Mouse (Mus musculus): ENCODE measurements around the gene Nfia. TPM values are rescaled to one million over a fixed set of nuclear protein-coding genes. Genes with fewer than 3 reads are reported as not detected.

The Nfia gene
- polyA plus RNA-seq, 1 experiment from 2014 or later = 37.2 TPM

DNA sequence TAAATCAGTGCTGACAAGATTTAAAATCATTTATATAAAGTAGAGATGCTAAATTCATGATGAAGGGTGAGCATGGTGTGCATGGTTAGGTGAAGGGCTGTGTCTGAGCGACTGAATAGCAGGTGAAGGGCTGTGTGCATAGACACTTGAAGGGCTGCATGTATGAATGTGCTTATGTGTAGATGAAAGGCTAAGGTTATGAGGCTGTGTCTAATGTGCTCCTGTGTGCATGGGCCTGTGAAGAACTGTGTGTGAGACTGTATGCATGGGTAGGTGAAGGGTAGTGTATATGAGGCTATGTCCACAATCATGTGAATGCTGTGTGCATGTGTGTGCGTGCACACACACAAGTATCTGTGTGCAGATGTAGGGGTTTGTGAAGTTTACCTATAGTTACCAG, 34.4 kb downstream of the Nfia start:
- DNase-seq (no peak), ATAC-seq (ENCODE audit: low FRiP score, low TSS enrichment) (no peak)
- Histone ChIP-seq H3K4me2 (ENCODE audit: low read length) (no peak overlapping the region), H3K9me3 (ENCODE audit: control insufficient read depth, low read length) (no peaks in the 10 kb centered on the region), H3K27me3 (ENCODE audit: control insufficient read depth, insufficient read depth, low read length) (no peaks in the 10 kb centered on the region), H3K27ac (replicated peaks; ENCODE audit: low read depth, low read length) (no peak overlapping the region), H3K9ac (replicated peaks; ENCODE audit: low read length) (no peak overlapping the region), H3K36me3 (ENCODE audit: control insufficient read depth, insufficient read depth, low read length) (no peaks in the 10 kb centered on the region), H3K4me3 (replicated peaks; ENCODE audit: low read depth, low read length) (no peak overlapping the region), H3K4me1 (ENCODE audit: control insufficient read depth, insufficient read depth, low read length) (peaks cover 7% of the 10 kb centered on the region; the same call in 1 of the 2 replicates)
- WGBS = 78% methylated on average over 2 of the region's 2 CpGs

DNA sequence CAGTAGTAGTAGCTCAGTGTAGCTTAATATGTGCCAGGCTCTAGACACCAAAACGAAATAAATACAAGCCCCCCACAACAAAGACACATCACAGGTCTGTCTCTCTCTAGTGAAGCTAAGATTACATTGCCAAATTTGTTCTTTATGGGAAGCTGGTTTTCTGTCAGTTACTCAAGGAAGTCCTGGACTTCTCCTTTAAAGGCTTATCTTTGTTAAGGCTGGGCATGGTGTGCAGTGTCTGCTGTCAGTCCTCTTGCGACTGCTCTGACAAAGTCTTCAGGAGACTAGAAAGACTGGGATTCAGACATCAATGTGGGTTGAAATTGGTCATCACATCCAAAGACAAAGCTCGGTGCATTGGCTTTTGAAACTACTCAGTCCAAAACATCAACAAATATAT, 36.4 kb downstream of the Nfia start:
- no peak for ATAC-seq (ENCODE audit: low FRiP score, low TSS enrichment)
- no peak overlapping the region for H3K4me3 ChIP-seq (replicated peaks; ENCODE audit: low read depth, low read length)
- H3K27me3 ChIP-seq (ENCODE audit: control insufficient read depth, insufficient read depth, low read length) = no peaks in the 10 kb centered on the region

DNA sequence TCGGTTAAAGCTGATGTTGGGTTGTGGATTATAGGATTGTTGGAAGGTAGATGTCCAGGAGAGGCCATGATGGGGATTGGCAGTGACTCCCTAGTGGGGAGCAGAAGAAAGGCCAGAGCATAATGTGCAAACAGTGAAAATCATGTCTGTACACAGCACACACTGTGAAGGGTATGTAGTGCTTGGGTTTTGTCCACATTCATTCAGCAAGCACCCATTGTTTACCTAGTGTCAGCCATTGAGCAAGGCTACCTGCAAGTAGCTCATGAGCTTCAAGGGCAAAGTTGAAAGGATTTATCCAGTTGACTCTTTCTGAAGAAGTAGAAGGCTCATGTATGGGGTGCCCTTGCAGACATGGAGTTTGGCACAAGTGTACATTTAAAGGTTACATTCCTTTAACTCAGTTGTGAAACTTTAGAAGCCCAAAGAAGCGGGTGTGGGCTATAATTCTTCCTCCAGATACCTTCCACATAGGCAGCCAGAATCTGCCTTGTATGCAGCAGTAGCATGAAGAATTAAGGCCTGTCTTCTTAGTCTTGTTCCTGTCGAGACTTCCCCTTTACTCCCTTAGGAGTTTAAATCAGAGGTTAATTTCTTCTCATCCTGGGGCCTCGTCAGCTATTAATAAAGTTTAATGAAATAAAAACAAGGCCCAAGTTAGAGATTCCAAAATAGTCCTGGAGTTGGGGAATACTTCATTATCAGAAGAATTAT, 37.2 kb downstream of the Nfia start:
- Histone ChIP-seq H3K27ac (replicated peaks; ENCODE audit: low read depth, low read length) (no peak overlapping the region), H3K9me3 (ENCODE audit: control insufficient read depth, low read length) (no peaks in the 10 kb centered on the region)
- WGBS = 81% methylated on average over 4 of the region's 4 CpGs

More for the DNA sequence above, 36.4 kb downstream of the Nfia start:
- no peaks in the 10 kb centered on the region for H3K9me3 ChIP-seq (ENCODE audit: control insufficient read depth, low read length)
- peaks cover 7% of the 10 kb centered on the region; the same call in 1 of the 2 replicates for H3K4me1 ChIP-seq (ENCODE audit: control insufficient read depth, insufficient read depth, low read length)
- WGBS = 91% methylated on average over 3 of the region's 3 CpGs
- no peaks in the 10 kb centered on the region for H3K36me3 ChIP-seq (ENCODE audit: control insufficient read depth, insufficient read depth, low read length)
- DNase-seq = no peak
- no peak overlapping the region for H3K4me2 ChIP-seq (ENCODE audit: low read length)
- no peak overlapping the region for H3K27ac ChIP-seq (replicated peaks; ENCODE audit: low read depth, low read length)
- H3K9ac ChIP-seq (replicated peaks; ENCODE audit: low read length) = no peak overlapping the region

DNA sequence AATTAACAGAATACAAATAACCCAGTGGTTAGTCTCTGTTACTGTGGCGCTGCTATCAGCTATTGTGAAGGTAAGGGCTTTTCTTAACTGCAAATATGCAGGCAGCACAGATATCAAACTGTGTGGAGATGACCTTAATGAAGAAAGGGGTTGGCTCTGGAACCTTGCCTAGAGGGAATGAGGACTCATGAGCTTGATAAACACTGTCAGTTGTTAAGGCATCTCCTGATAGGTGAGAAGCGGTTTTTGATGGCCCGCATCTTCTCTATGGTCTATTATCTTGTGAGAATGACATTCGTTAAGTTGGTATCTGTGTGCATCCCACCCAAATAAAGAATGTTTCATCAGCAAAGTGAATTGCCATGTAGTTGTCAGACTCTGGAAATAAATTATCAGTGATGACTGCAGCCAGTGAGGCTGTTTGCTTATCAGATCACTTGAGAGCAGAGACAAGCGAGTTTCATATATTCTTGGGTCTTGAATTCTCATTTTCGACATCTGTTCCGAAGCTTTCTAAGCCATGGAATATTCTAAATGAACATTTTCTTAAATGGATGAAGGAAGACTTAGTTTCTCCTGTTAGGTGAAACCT, 37.9 kb downstream of the Nfia start:
- no peak for ATAC-seq (ENCODE audit: low FRiP score, low TSS enrichment)
- Histone ChIP-seq H3K9me3 (ENCODE audit: control insufficient read depth, low read length) (no peaks in the 10 kb centered on the region), H3K36me3 (ENCODE audit: control insufficient read depth, insufficient read depth, low read length) (no peaks in the 10 kb centered on the region), H3K4me2 (ENCODE audit: low read length) (no peak overlapping the region), H3K27ac (replicated peaks; ENCODE audit: low read depth, low read length) (no peak overlapping the region), H3K9ac (replicated peaks; ENCODE audit: low read length) (no peak overlapping the region), H3K4me1 (ENCODE audit: control insufficient read depth, insufficient read depth, low read length) (peaks cover 5% of the 10 kb centered on the region; the same call in 1 of the 2 replicates), H3K4me3 (replicated peaks; ENCODE audit: low read depth, low read length) (no peak overlapping the region), H3K27me3 (ENCODE audit: control insufficient read depth, insufficient read depth, low read length) (no peaks in the 10 kb centered on the region)
- WGBS = 83% methylated on average over 7 of the region's 7 CpGs
- DNase-seq = no peak

More for the DNA sequence above, 37.2 kb downstream of the Nfia start:
- no peak overlapping the region for H3K4me2 ChIP-seq (ENCODE audit: low read length)
- no peaks in the 10 kb centered on the region for H3K36me3 ChIP-seq (ENCODE audit: control insufficient read depth, insufficient read depth, low read length)
- DNase-seq (no peak), ATAC-seq (ENCODE audit: low FRiP score, low TSS enrichment) (no peak)
- H3K4me3 ChIP-seq (replicated peaks; ENCODE audit: low read depth, low read length) = no peak overlapping the region
- H3K27me3 ChIP-seq (ENCODE audit: control insufficient read depth, insufficient read depth, low read length) = no peaks in the 10 kb centered on the region
- H3K9ac ChIP-seq (replicated peaks; ENCODE audit: low read length) = no peak overlapping the region
- H3K4me1 ChIP-seq (ENCODE audit: control insufficient read depth, insufficient read depth, low read length) = peaks cover 7% of the 10 kb centered on the region; the same call in 1 of the 2 replicates

DNA sequence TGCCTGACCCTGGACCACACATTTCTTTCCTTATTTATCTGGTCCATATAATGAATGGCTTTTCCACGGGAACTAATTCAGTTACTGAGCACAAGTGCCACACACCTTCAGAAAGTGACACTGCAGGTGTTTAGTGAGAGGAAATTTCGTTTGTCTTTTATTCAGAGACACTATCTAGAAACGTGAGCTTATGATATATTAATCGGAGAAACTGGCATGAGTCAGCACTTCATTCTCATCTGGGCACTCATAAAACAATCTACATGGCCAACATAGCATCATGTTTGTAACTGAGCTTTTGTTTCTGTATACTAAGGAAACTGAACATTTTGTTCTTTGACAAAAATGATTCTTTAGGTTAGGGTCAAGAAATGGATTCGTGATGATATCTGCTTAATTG, 40.5 kb downstream of the Nfia start:
- DNase-seq (no peak), ATAC-seq (ENCODE audit: low FRiP score, low TSS enrichment) (no peak)
- H3K9me3 ChIP-seq (ENCODE audit: control insufficient read depth, low read length) = no peaks in the 10 kb centered on the region
- H3K4me2 ChIP-seq (ENCODE audit: low read length) = no peak overlapping the region
- no peak overlapping the region for H3K4me3 ChIP-seq (replicated peaks; ENCODE audit: low read depth, low read length)
- no peak overlapping the region for H3K27ac ChIP-seq (replicated peaks; ENCODE audit: low read depth, low read length)
- H3K9ac ChIP-seq (replicated peaks; ENCODE audit: low read length) = no peak overlapping the region
- WGBS = 86% methylated on average over 5 of the region's 5 CpGs
- no peaks in the 10 kb centered on the region for H3K27me3 ChIP-seq (ENCODE audit: control insufficient read depth, insufficient read depth, low read length)
- H3K4me1 ChIP-seq (ENCODE audit: control insufficient read depth, insufficient read depth, low read length) = no peaks in the 10 kb centered on the region
- no peaks in the 10 kb centered on the region for H3K36me3 ChIP-seq (ENCODE audit: control insufficient read depth, insufficient read depth, low read length)

DNA sequence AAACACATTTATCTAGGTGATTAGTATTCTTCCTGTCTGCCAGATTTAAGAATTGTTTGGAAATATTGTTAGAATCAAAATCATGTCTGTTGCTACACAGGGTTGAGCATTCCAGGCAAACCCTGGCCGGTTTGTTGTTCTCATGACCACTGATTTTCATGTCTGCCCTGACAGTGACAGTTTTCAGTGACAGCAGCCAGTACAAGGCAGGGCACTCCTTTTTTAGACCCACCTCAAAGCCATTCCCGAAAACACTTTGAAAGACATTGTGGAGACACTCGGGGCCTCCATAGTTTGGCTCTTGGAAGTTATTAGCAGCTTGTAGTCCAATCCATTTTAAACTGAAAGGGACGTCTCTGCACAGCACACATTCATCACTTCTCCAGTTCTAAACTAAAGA, 41.5 kb downstream of the Nfia start:
- no peaks in the 10 kb centered on the region for H3K36me3 ChIP-seq (ENCODE audit: control insufficient read depth, insufficient read depth, low read length)
- no peak for DNase-seq
- H3K9ac ChIP-seq (replicated peaks; ENCODE audit: low read length) = no peak overlapping the region
- 71% methylated on average over 4 of the region's 4 CpGs for WGBS
- H3K27me3 ChIP-seq (ENCODE audit: control insufficient read depth, insufficient read depth, low read length) = no peaks in the 10 kb centered on the region
- no peak for ATAC-seq (ENCODE audit: low FRiP score, low TSS enrichment)
- no peak overlapping the region for H3K4me2 ChIP-seq (ENCODE audit: low read length)
- H3K9me3 ChIP-seq (ENCODE audit: control insufficient read depth, low read length) = no peaks in the 10 kb centered on the region
- H3K4me3 ChIP-seq (replicated peaks; ENCODE audit: low read depth, low read length) = no peak overlapping the region
- H3K4me1 ChIP-seq (ENCODE audit: control insufficient read depth, insufficient read depth, low read length) = no peaks in the 10 kb centered on the region
- no peak overlapping the region for H3K27ac ChIP-seq (replicated peaks; ENCODE audit: low read depth, low read length)

DNA sequence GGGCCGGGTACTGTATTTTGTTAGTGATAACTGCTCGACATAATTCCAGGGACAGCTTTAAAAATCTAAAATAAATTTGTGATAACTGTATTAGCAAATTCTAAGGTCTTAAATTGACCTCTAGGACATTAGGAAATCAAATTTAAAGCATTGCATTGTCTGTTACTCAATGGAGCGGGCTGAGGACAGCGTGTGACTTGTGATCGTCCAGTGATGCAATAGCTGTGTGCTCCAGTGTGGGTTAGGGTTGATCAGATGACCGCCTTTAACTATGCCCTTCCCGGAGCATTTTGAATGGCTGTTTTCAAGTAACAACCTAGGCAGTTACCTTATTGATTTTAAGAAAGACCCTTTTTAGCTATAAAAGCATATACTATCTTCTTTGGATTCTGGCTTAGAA, 42.0 kb downstream of the Nfia start:
- Histone ChIP-seq H3K4me3 (replicated peaks; ENCODE audit: low read depth, low read length) (no peak overlapping the region), H3K4me1 (ENCODE audit: control insufficient read depth, insufficient read depth, low read length) (no peaks in the 10 kb centered on the region), H3K27me3 (ENCODE audit: control insufficient read depth, insufficient read depth, low read length) (no peaks in the 10 kb centered on the region), H3K9ac (replicated peaks; ENCODE audit: low read length) (no peak overlapping the region), H3K27ac (replicated peaks; ENCODE audit: low read depth, low read length) (no peak overlapping the region), H3K4me2 (ENCODE audit: low read length) (no peak overlapping the region), H3K9me3 (ENCODE audit: control insufficient read depth, low read length) (no peaks in the 10 kb centered on the region), H3K36me3 (ENCODE audit: control insufficient read depth, insufficient read depth, low read length) (no peaks in the 10 kb centered on the region)
- DNase-seq (no peak), ATAC-seq (ENCODE audit: low FRiP score, low TSS enrichment) (no peak)
- 93% methylated on average over 7 of the region's 7 CpGs for WGBS

DNA sequence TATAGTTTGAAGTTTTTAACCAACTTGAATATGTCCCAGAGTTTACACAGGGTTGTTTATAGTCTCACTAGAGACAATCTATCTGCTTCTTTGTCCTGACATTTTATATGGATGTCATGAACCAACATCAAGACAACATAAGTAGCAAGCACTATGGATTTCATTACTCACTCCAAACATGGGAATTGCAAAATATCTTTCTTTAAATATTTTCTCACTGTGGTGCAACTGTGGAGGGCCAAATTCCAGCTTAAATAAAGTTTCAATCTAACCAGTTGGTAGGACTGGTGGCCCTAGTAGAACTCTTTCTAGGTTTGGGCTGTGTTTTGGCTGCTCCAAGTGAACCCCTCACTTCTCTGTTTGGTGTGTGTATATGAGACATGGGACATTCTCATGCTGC, 43.5 kb downstream of the Nfia start:
- H3K9ac ChIP-seq (replicated peaks; ENCODE audit: low read length) = no peak overlapping the region
- no peaks in the 10 kb centered on the region for H3K4me1 ChIP-seq (ENCODE audit: control insufficient read depth, insufficient read depth, low read length)
- no peak overlapping the region for H3K27ac ChIP-seq (replicated peaks; ENCODE audit: low read depth, low read length)
- no peaks in the 10 kb centered on the region for H3K27me3 ChIP-seq (ENCODE audit: control insufficient read depth, insufficient read depth, low read length)
- no peaks in the 10 kb centered on the region for H3K9me3 ChIP-seq (ENCODE audit: control insufficient read depth, low read length)
- no peak overlapping the region for H3K4me3 ChIP-seq (replicated peaks; ENCODE audit: low read depth, low read length)
- ATAC-seq (ENCODE audit: low FRiP score, low TSS enrichment) (no peak), DNase-seq (no peak)
- H3K36me3 ChIP-seq (ENCODE audit: control insufficient read depth, insufficient read depth, low read length) = no peaks in the 10 kb centered on the region
- no peak overlapping the region for H3K4me2 ChIP-seq (ENCODE audit: low read length)

DNA sequence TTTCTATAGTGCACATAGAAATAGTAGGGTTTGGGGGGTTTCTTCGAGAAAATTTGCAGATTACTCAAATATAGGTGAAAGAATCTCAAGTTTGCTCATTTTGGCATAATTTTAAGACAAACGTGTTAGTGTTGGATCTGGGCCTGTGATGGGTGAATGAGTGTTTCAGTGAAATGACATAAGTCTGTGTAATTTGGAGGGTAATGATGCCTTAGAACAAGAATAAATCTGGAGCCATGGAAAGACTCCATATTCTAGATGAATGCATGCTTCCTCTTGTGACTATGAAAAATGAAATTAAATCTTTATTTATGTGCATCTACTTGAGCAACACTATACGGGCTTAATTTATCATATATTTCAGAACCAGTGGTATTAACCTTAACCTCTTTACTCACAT, 44.2 kb downstream of the Nfia start:
- no peak overlapping the region for H3K27ac ChIP-seq (replicated peaks; ENCODE audit: low read depth, low read length)
- H3K27me3 ChIP-seq (ENCODE audit: control insufficient read depth, insufficient read depth, low read length) = no peaks in the 10 kb centered on the region
- no peak for ATAC-seq (ENCODE audit: low FRiP score, low TSS enrichment)
- H3K9me3 ChIP-seq (ENCODE audit: control insufficient read depth, low read length) = no peaks in the 10 kb centered on the region
- no peak overlapping the region for H3K4me2 ChIP-seq (ENCODE audit: low read length)
- no peaks in the 10 kb centered on the region for H3K36me3 ChIP-seq (ENCODE audit: control insufficient read depth, insufficient read depth, low read length)
- H3K4me1 ChIP-seq (ENCODE audit: control insufficient read depth, insufficient read depth, low read length) = no peaks in the 10 kb centered on the region
- WGBS = 88% methylated on average over 3 of the region's 3 CpGs
- H3K4me3 ChIP-seq (replicated peaks; ENCODE audit: low read depth, low read length) = no peak overlapping the region
- no peak for DNase-seq
- no peak overlapping the region for H3K9ac ChIP-seq (replicated peaks; ENCODE audit: low read length)

All from midbrain, embryonic 14.5 days (tissue).